Mouse (Mus musculus) myocyte (in vitro differentiated cells): Measurements from ENCODE around the gene Theg.

Experiments
- MAX ChIP-seq: IDR thresholded peaks from one replicate; pipeline ENCODE4 v1.6.1; 2011; ENCODE audit warnings: low read depth, mild to moderate bottlenecking, control low read depth
- MYOG ChIP-seq, 3 experiments: IDR thresholded peaks; one replicate each; pipeline ENCODE4 v1.6.1; 2011; ENCODE audit warnings: control low read depth in 2 of 3, low read depth in 2 of 3, mild to moderate bottlenecking in 2 of 3; ENCODE audit not compliant: insufficient read length in 2 of 3, control insufficient read depth in 1 of 3, insufficient read depth in 1 of 3
- POLR2A ChIP-seq: IDR thresholded peaks from one replicate; pipeline ENCODE4 v1.6.1; 2011; ENCODE audit warnings: low read depth, mild to moderate bottlenecking, control low read depth, moderate library complexity; ENCODE audit not compliant: insufficient read length
- POLR2AphosphoS2 ChIP-seq: IDR thresholded peaks from one replicate; pipeline ENCODE4 v1.6.1; 2011; ENCODE audit warnings: low read depth, control low read depth; ENCODE audit not compliant: insufficient read length
- TCF12 ChIP-seq: IDR thresholded peaks from one replicate; pipeline ENCODE4 v1.6.1; 2011; ENCODE audit warnings: mild to moderate bottlenecking, control low read depth; ENCODE audit not compliant: poor library complexity, insufficient read depth, severe bottlenecking
- TCF3 ChIP-seq: IDR thresholded peaks from one replicate; pipeline ENCODE4 v1.6.1; 2011; ENCODE audit warnings: low read depth, control low read depth; ENCODE audit not compliant: insufficient read length
- USF1 ChIP-seq: IDR thresholded peaks from one replicate; pipeline ENCODE4 v1.6.1; 2011; ENCODE audit warnings: low read depth, mild to moderate bottlenecking, control low read depth, moderate library complexity

DNA sequence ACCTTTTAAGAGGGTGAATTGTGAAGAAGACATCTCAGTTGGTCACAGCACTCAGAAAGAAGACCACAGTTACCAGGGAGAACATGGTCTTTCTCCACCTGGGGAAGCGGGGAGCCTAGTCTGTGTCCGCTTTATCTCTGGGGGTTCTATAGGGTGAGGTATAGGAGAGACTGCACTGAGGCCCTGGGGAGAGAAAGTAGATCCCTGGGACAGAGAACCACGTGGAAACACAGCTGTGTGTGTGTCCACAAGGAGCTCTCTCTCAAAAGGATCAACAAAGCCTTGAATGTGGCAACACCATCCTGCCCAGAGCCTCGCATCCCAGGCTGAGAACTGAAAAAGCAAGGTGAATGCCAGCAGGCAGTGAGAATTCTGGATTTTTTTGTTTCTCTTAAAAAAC, 9.8 kb downstream of the Theg start:
- TF ChIP-seq USF1 (no peak), POLR2A (no peak), MYOG (IDR thresholded peaks at IDR 0.05; ENCODE audit: control insufficient read depth in 1 of 3, insufficient read depth in 1 of 3, insufficient read length in 2 of 3, low read depth in 2 of 3) (no peak), MAX (no peak), TCF12 (no peak), TCF3 (no peak), POLR2AphosphoS2 (no peak)
